23 mouse cellular contexts compared by ENCODE assay signal in the genomic region with DNA sequence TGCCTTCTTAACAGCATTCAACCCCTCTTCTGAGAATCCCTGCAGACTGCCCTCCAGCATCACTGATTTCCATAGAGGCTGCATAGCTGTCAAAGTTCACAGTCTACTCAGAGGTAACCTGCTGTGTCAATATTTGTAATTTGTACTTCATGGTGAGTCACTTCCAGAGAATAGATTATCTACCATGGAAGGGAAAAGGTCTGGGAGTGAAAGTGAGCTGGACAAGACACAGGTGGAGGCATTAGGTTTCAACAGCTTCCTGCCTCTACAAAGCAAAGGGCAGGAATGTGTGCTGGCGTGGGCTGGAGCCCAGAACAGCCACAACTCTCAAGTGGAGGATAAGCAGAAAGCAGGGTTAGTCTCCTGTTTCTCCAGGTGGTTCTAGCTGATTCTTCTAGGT.
DNase-seq lines count a peak whose midpoint lies in the region; ATAC-seq and TF ChIP-seq lines count a peak whose summit lies in the region.
"Had no signal": no experiment of that assay in that cellular context is flagged by ENCODE, and none has a peak within 500 bp of the region (broad histone marks: within the 10 kb centered on the region; RNA-seq: fewer than 3 reads in every experiment).

No protein-coding gene starts in this region.

- DNase-seq in kidney, postnatal 0 days (ENCODE audit: low spot score): peak; percentile 39
- peak; percentile 24 for DNase-seq in lung, postnatal 36 days
- DNase-seq in lung, postnatal 25 days (ENCODE audit: low spot score): no peak
- DNase-seq in left cerebral cortex, adult 8-10 months (ENCODE audit: low spot score in 2 of 2): no peak
- DNase-seq: adrenal gland, postnatal 25 days; B cell, adult 2 months; cerebellum, adult 11 months; cerebellum, postnatal 10 days; heart, postnatal 10 days; left cerebral cortex, postnatal 4 days; lung, adult 2 months; thymus, postnatal 25 days had no signal

- H3K4me1 ChIP-seq in kidney, postnatal 0 days (replicated peaks; ENCODE audit: insufficient read depth, low read length): 0 out of 2 replicates have a peak, but pooled peaks cover 4% of the 10 kb centered on the region
- H3K4me1 ChIP-seq in kidney, embryonic 15.5 days: peaks cover 5% of the 10 kb centered on the region; the same call in 1 of the 2 replicates
- H3K4me1 ChIP-seq in small intestine, adult 2 months (ENCODE audit: control insufficient read depth, insufficient read depth, insufficient read length, low read length): peaks cover 9% of the 10 kb centered on the region; the same call in 1 of the 2 replicates
- H3K4me1 ChIP-seq: embryonic facial prominence, embryonic 15.5 days; hindbrain, embryonic 12.5 days; megakaryocyte, embryonic 14.5 days; midbrain, embryonic 15.5 days had no signal

- ATAC-seq in kidney, postnatal 0 days (replicated peaks; ENCODE audit: low FRiP score, low read depth): no peak; the same call in 1 of the 2 replicates
- ATAC-seq in kidney, embryonic 15.5 days (replicated peaks; ENCODE audit: low FRiP score): no peak
- ATAC-seq in erythroblast, adult 5-6 weeks (replicated peaks; ENCODE audit: low FRiP score, poor library complexity, severe bottlenecking): no peak
- ATAC-seq: inflammation-experienced regulatory T-cells, adult 6 months; midbrain, embryonic 15.5 days had no signal

- H3K36me3 ChIP-seq in kidney, postnatal 0 days (ENCODE audit: insufficient read depth, low read length): no peaks in the 10 kb centered on the region
- no peaks in the 10 kb centered on the region for H3K36me3 ChIP-seq in kidney, embryonic 15.5 days
- no peaks in the 10 kb centered on the region for H3K36me3 ChIP-seq in small intestine, adult 2 months (ENCODE audit: control insufficient read depth, insufficient read depth, low read length)
- H3K36me3 ChIP-seq: embryonic facial prominence, embryonic 15.5 days; forebrain, embryonic 10.5 days; hindbrain, embryonic 12.5 days; midbrain, embryonic 15.5 days had no signal

- no peak overlapping the region for H3K4me3 ChIP-seq in kidney, postnatal 0 days (replicated peaks; ENCODE audit: low read depth, low read length)
- H3K4me3 ChIP-seq in kidney, embryonic 15.5 days (replicated peaks): no peak overlapping the region
- no peak overlapping the region for H3K4me3 ChIP-seq in small intestine, adult 2 months (ENCODE audit: low read depth, low read length)
- H3K4me3 ChIP-seq: embryonic facial prominence, embryonic 15.5 days; forebrain, embryonic 10.5 days; hindbrain, embryonic 12.5 days; megakaryocyte, embryonic 14.5 days; midbrain, embryonic 15.5 days; myocyte had no signal

- no peaks in the 10 kb centered on the region for H3K9me3 ChIP-seq in kidney, postnatal 0 days (replicated peaks; ENCODE audit: low read length)
- no peaks in the 10 kb centered on the region for H3K9me3 ChIP-seq in kidney, embryonic 15.5 days (replicated peaks)
- H3K9me3 ChIP-seq: embryonic facial prominence, embryonic 15.5 days; forebrain, embryonic 10.5 days; hindbrain, embryonic 12.5 days; megakaryocyte, embryonic 14.5 days; midbrain, embryonic 15.5 days had no signal

- 15% methylated on average over 1 of the region's 1 CpGs for WGBS in kidney, postnatal 0 days
- 33% methylated on average over 1 of the region's 1 CpGs for WGBS in kidney, embryonic 15.5 days
- WGBS in small intestine, adult 2 months: 11% methylated on average over 1 of the region's 1 CpGs

- H3K9ac ChIP-seq in kidney, postnatal 0 days (ENCODE audit: low read depth, low read length): no peak overlapping the region
- no peak overlapping the region for H3K9ac ChIP-seq in kidney, embryonic 15.5 days
- H3K9ac ChIP-seq: embryonic facial prominence, embryonic 15.5 days; hindbrain, embryonic 12.5 days; midbrain, embryonic 15.5 days had no signal

- H3K27me3 ChIP-seq in kidney, postnatal 0 days (ENCODE audit: insufficient read depth, low read length): no peaks in the 10 kb centered on the region
- H3K27me3 ChIP-seq in kidney, embryonic 15.5 days: no peaks in the 10 kb centered on the region
- H3K27me3 ChIP-seq in small intestine, adult 2 months (ENCODE audit: control insufficient read depth, insufficient read depth, low read length): no peaks in the 10 kb centered on the region
- H3K27me3 ChIP-seq: embryonic facial prominence, embryonic 15.5 days; hindbrain, embryonic 12.5 days; megakaryocyte, embryonic 14.5 days; midbrain, embryonic 15.5 days had no signal

- H3K27ac ChIP-seq in kidney, postnatal 0 days: no peak overlapping the region
- H3K27ac ChIP-seq in kidney, embryonic 15.5 days: no peak overlapping the region
- H3K27ac ChIP-seq in small intestine, adult 2 months (ENCODE audit: insufficient read depth, low read depth, low read length): peak overlapping the region; percentile 25
- H3K27ac ChIP-seq: embryonic facial prominence, embryonic 15.5 days; forebrain, embryonic 10.5 days; hindbrain, embryonic 12.5 days; midbrain, embryonic 15.5 days had no signal

- no peak for TF ChIP-seq CTCF in kidney, postnatal 0 days (IDR thresholded peaks at IDR 0.05; ENCODE audit: low read depth)
- TF ChIP-seq CTCF in small intestine, adult 2 months (IDR thresholded peaks at IDR 0.05; ENCODE audit: extremely low read depth, insufficient read length, insufficient replicate concordance, low read depth, low read length): no peak

- no peak for TF ChIP-seq POLR2A in small intestine, adult 2 months (IDR thresholded peaks at IDR 0.05; ENCODE audit: low read depth, low read length)

- H3K4me2 ChIP-seq in kidney, postnatal 0 days (ENCODE audit: low read length): no peak overlapping the region
- H3K4me2 ChIP-seq in kidney, embryonic 15.5 days: no peak overlapping the region
- H3K4me2 ChIP-seq: embryonic facial prominence, embryonic 15.5 days; heart, embryonic 11.5 days; hindbrain, embryonic 12.5 days; midbrain, embryonic 15.5 days had no signal

Comparison
In these comparisons a context has a peak if more than half of its experiments do, and no peak if none do; other contexts are left out.
1. DNase-seq: peak in kidney, postnatal 0 days (single experiment) and lung, postnatal 36 days (single experiment); none in lung, postnatal 25 days (single experiment) and left cerebral cortex, adult 8-10 months (0 of 2).